Mouse (Mus musculus) c-Kit-positive CD71-positive TER-119-positive erythroid progenitor cells, embryonic 14.5 days (primary cell): ENCODE data around the gene Ldhd.

ENCODE experiments used
- DNase-seq: peaks from one replicate; pipeline ENCODE4 v3.0.0-alpha.2; 2013; ENCODE audit warnings: low spot score

Gene Ldhd

GRCm38 (mm10) chr8:111630105-111630521, at the start of gene Ldhd:
Gene Ldhd, minus strand, starts transcription at chr8:111630374.
- no peak for DNase-seq

- no peak for DNase-seq
These were observed 48.7 kb upstream of the Ldhd start for GRCm38 (mm10) chr8:111678848-111679247.

GRCm38 (mm10) chr8:111678111-111678510, 47.9 kb upstream of the Ldhd start:
- DNase-seq = peak; percentile 60

- peak; percentile 14 for DNase-seq
These were observed 46.1 kb upstream of the Ldhd start for GRCm38 (mm10) chr8:111676237-111676636.

- no peak for DNase-seq
These were observed 36.6 kb upstream of the Ldhd start for GRCm38 (mm10) chr8:111666751-111667150.

GRCm38 (mm10) chr8:111662473-111662872, 32.3 kb upstream of the Ldhd start:
- DNase-seq = peak; percentile 38

- DNase-seq = no peak
These were observed 28.7 kb upstream of the Ldhd start for GRCm38 (mm10) chr8:111658819-111659423.

- no peak for DNase-seq
These were observed 27.2 kb upstream of the Ldhd start for GRCm38 (mm10) chr8:111657312-111657854.

- no peak for DNase-seq
These were observed 23.4 kb upstream of the Ldhd start for GRCm38 (mm10) chr8:111653524-111653923.

GRCm38 (mm10) chr8:111650651-111651050, 20.5 kb upstream of the Ldhd start:
- DNase-seq = no peak

- no peak for DNase-seq
These were observed 18.7 kb upstream of the Ldhd start for GRCm38 (mm10) chr8:111648834-111649233.

- DNase-seq = no peak
These were observed 15.5 kb upstream of the Ldhd start for GRCm38 (mm10) chr8:111645715-111646114.

- DNase-seq = peak; percentile 74
These were observed 14.3 kb upstream of the Ldhd start for GRCm38 (mm10) chr8:111644286-111645051.

GRCm38 (mm10) chr8:111643264-111644141, 13.3 kb upstream of the Ldhd start, which contains the start of gene Zfp1:
Gene Zfp1, plus strand, starts transcription at chr8:111643401.
- DNase-seq = peak; percentile 86

- no peak for DNase-seq
These were observed 12.7 kb upstream of the Ldhd start for GRCm38 (mm10) chr8:111642939-111643263.

GRCm38 (mm10) chr8:111642496-111642895, 12.3 kb upstream of the Ldhd start:
- no peak for DNase-seq

- DNase-seq = no peak
These were observed 10.9 kb upstream of the Ldhd start for GRCm38 (mm10) chr8:111641064-111641463.

- no peak for DNase-seq
These were observed 7.9 kb upstream of the Ldhd start for GRCm38 (mm10) chr8:111638086-111638485.

- DNase-seq = no peak
These were observed 2.8 kb upstream of the Ldhd start for GRCm38 (mm10) chr8:111632976-111633375.

- DNase-seq = no peak
These were observed 1.4 kb upstream of the Ldhd start for GRCm38 (mm10) chr8:111631589-111631988.

GRCm38 (mm10) chr8:111628894-111629501, 1.2 kb downstream of the Ldhd start:
- DNase-seq = no peak

- no peak for DNase-seq
These were observed 1.8 kb downstream of the Ldhd start for GRCm38 (mm10) chr8:111628401-111628800.
